Mouse (Mus musculus) limb, embryonic 10.5 days (tissue): ENCODE measurements around the gene Fabp3. TPM values are rescaled to one million over a fixed set of nuclear protein-coding genes. Genes with fewer than 3 reads are reported as not detected.

ENCODE experiments used
- DNase-seq: peaks from one replicate; pipeline ENCODE4 v3.0.0-alpha.2; 2017; ENCODE audit warnings: low spot score
- H3K27ac ChIP-seq: fragments of 300-500 bp; sonication (generic); 2 replicates; pipeline ENCODE4 v1.5.1; 2016; ENCODE audit warnings: mild to moderate bottlenecking
- H3K27me3 ChIP-seq: fragments of 300-500 bp; sonication (generic); 2 replicates; pipeline ENCODE4 v1.6.1; 2016; ENCODE audit warnings: low read depth, mild to moderate bottlenecking; ENCODE audit not compliant: poor library complexity, severe bottlenecking
- H3K36me3 ChIP-seq: fragments of 300-500 bp; sonication (generic); 2 replicates; pipeline ENCODE4 v1.6.1; 2016; ENCODE audit warnings: mild to moderate bottlenecking, moderate library complexity
- H3K4me1 ChIP-seq: fragments of 300-500 bp; sonication (generic); 2 replicates; pipeline ENCODE4 v1.6.1; 2016
- H3K4me3 ChIP-seq: fragments of 300-500 bp; sonication (generic); 2 replicates; pipeline ENCODE4 v1.5.1; 2016; ENCODE audit warnings: mild to moderate bottlenecking, moderate library complexity
- H3K9me3 ChIP-seq: fragments of 300-500 bp; sonication (generic); replicated peaks from 2 replicates; pipeline ENCODE4 v1.6.1; 2016; ENCODE audit warnings: mild to moderate bottlenecking
- WGBS: fragments of 180-500 bp; shearing (Covaris S2); methylation state at CpG from one replicate; pipeline ENCODE4 v1.1.7; 2016; 5-methylcytosine and 5-hydroxymethylcytosine counted together
- polyA plus RNA-seq: library from polyadenylated mRNA; unstranded; fragments of >200 nt; fragmentation: Nextera tagmentation; extraction: Ambion mirVana; gene quantifications from 2 replicates; pipeline ENCODE4 v1.2.1, GENCODE M21; 2016

Gene Fabp3
- polyA plus RNA-seq, 1 experiment from 2014 or later: 3.0 TPM

DNA sequence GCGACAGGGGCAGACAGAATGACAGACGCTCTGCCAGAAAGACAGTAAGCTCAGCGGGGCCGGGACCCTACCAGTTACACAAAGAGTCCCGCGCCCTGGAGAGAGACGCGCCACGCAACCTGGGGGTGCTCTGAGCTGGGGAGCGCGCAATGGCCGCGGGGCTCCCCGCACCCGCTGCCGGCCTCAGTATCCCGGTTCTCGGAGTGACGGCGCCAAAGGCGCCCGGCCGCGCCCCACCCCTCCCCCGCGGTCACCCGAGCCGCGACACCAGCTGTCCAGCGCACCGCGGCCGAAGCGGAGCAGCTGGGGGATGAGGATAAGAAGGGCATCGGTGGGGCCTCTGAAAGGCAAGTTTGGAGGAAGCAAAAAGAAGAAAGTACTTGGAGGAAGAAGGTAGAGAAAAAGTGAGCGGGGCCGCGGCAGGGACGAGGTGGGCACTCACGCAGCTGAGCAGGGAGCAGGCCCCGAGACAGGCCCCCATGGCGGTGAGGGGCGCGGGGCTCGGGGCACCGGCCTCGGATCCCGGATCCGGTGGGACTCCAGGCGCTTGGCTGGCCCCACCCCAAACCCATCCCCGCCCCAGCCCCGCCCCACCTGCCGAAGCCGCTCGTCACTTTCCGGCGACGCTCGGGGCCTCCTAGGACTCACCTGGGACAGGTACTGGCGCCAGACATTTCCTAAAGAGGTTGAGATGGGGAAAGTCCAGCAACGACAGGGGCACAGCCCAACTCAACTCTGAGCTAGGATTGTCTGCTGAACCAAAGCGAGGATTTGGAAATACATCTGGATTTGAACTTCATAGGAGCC, 33.2 kb upstream of the Fabp3 start:
- Histone ChIP-seq H3K27ac (peak overlapping the region; percentile 94), H3K4me1 (peaks cover 40% of the 10 kb centered on the region), H3K4me3 (peak overlapping the region; percentile 83), H3K36me3 (no peaks in the 10 kb centered on the region), H3K27me3 (peaks cover 83% of the 10 kb centered on the region), H3K9me3 (no peaks in the 10 kb centered on the region)
- 2% methylated on average over 62 of the region's 62 CpGs for WGBS
- peak; percentile 67 for DNase-seq

- WGBS: 48% methylated on average over 5 of the region's 5 CpGs
- peaks cover 82% of the 10 kb centered on the region for H3K27me3 ChIP-seq
- H3K9me3 ChIP-seq: no peaks in the 10 kb centered on the region
- no peaks in the 10 kb centered on the region for H3K36me3 ChIP-seq
- peaks cover 42% of the 10 kb centered on the region for H3K4me1 ChIP-seq
- no peak for DNase-seq
- H3K27ac ChIP-seq: peak overlapping the region; percentile 94; the same call in 1 of the 2 replicates
- H3K4me3 ChIP-seq: peak overlapping the region; percentile 83
Observed at GRCm38 (mm10) chr4:130275823-130276105, 32.6 kb upstream of the Fabp3 start.

DNA sequence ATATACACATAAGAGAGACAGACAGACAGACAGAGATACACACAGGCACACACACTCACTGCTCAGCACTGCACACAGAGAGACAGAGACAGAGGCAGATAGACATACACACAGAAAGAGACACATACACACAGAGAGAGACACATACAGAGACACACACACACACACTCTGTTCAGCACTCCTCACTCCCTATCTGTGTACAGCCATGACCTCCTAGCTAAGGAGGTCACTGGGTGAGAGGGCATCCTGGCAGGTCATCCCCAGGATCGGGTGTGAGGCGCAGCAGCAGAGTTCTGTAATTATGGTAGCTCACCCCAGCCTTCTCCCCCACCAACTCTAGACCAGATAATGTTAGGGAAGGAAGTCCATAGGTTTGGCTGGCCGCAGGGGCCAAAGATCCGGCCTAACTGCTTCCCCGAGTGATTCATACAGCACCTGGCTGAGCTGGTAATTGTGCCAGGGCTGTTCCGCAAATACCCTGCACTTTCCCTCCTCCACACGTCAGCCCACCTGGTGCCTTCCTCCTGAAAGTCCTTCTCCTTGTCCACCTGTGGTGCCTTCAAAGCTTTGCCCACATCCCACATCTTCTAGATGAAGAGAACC, 31.7 kb upstream of the Fabp3 start:
- Histone ChIP-seq H3K4me3 (no peak overlapping the region), H3K4me1 (peaks cover 42% of the 10 kb centered on the region), H3K27ac (no peak overlapping the region), H3K27me3 (peaks cover 78% of the 10 kb centered on the region), H3K9me3 (no peaks in the 10 kb centered on the region), H3K36me3 (no peaks in the 10 kb centered on the region)
- DNase-seq: no peak
- WGBS: 61% methylated on average over 7 of the region's 7 CpGs

GRCm38 (mm10) chr4:130279105-130279504, 29.3 kb upstream of the Fabp3 start, which contains the start of gene Serinc2:
TSS of gene Serinc2 (minus strand) at chr4:130279205.
- Histone ChIP-seq H3K4me1 (peaks cover 34% of the 10 kb centered on the region), H3K9me3 (no peaks in the 10 kb centered on the region), H3K4me3 (no peak within 1 kb of the TSS), H3K27me3 (peaks cover 66% of the 10 kb centered on the region), H3K27ac (no peak within 1 kb of the TSS), H3K36me3 (no peaks in the 10 kb centered on the region)
- WGBS: 60% methylated on average over 2 of the region's 2 CpGs
- no peak for DNase-seq

DNA sequence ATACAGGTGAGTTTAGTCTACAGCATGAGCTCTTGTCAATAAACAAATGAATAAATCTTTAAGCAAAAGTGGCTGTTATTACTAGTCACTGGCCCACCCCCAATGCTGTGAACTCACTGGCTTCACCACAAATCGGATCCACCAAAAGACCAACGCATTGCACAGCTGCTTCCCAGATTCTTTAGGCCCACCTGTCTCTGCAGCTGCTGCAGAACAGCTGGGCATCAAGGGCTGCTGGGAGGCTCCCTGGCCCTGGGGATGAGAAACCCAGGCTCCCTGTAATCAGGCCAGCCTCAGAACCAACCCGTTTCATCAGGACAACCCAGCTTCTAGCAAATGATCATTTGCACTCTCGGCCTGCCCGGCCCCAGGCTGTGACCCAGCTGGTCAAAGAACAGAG, 25.5 kb upstream of the Fabp3 start:
- no peak for DNase-seq
- Histone ChIP-seq H3K27ac (no peak overlapping the region), H3K9me3 (no peaks in the 10 kb centered on the region), H3K4me3 (no peak overlapping the region), H3K27me3 (peaks cover 35% of the 10 kb centered on the region), H3K4me1 (peaks cover 12% of the 10 kb centered on the region), H3K36me3 (no peaks in the 10 kb centered on the region)
- WGBS: 74% methylated on average over 5 of the region's 5 CpGs

- no peak overlapping the region for H3K27ac ChIP-seq
- H3K4me1 ChIP-seq: peaks cover 11% of the 10 kb centered on the region
- H3K4me3 ChIP-seq: no peak overlapping the region
- 87% methylated on average over 9 of the region's 9 CpGs for WGBS
- H3K36me3 ChIP-seq: no peaks in the 10 kb centered on the region
- DNase-seq: no peak
- no peaks in the 10 kb centered on the region for H3K9me3 ChIP-seq
- H3K27me3 ChIP-seq: peaks cover 31% of the 10 kb centered on the region
Observed at GRCm38 (mm10) chr4:130283826-130284225, 24.6 kb upstream of the Fabp3 start.

DNA sequence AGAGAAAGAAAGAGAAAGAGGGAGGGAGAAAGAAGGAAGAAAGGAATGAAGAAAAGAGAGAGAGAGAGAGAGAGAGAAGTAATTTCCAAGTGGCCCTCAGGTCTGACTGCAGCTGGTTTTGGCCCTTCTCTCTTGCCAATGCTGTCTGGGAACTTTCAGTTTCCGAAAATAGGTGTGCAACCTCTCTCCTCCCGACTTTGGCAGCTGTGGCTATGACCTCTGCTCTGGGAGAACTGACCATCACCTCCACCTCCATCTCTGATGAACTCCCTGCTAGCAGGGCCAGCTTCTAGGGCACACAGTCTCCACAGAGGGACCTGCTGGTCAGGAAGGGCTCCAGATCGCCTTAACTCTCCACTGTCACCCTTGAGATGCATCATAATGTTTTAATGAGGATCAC, 21.9 kb upstream of the Fabp3 start:
- WGBS: 57% methylated on average over 3 of the region's 3 CpGs
- Histone ChIP-seq H3K27ac (no peak overlapping the region), H3K4me1 (no peaks in the 10 kb centered on the region), H3K9me3 (no peaks in the 10 kb centered on the region), H3K4me3 (no peak overlapping the region), H3K27me3 (peaks cover 20% of the 10 kb centered on the region; the same call in 1 of the 2 replicates), H3K36me3 (no peaks in the 10 kb centered on the region)
- DNase-seq: no peak

- WGBS: 77% methylated on average over 3 of the region's 3 CpGs
- DNase-seq: no peak
Observed at GRCm38 (mm10) chr4:130289824-130290223, 18.6 kb upstream of the Fabp3 start.

GRCm38 (mm10) chr4:130292271-130292670, 16.1 kb upstream of the Fabp3 start:
- peak; percentile 94 for DNase-seq
- no peak overlapping the region for H3K27ac ChIP-seq
- H3K9me3 ChIP-seq: no peaks in the 10 kb centered on the region
- WGBS: 7% methylated on average over 4 of the region's 4 CpGs
- H3K4me3 ChIP-seq: no peak overlapping the region
- no peaks in the 10 kb centered on the region for H3K36me3 ChIP-seq
- peaks cover 9% of the 10 kb centered on the region for H3K4me1 ChIP-seq
- H3K27me3 ChIP-seq: peaks cover 7% of the 10 kb centered on the region; the same call in 1 of the 2 replicates

More at GRCm38 (mm10) chr4:130289824-130290223, 18.6 kb upstream of the Fabp3 start:
- H3K27me3 ChIP-seq: peaks cover 8% of the 10 kb centered on the region; the same call in 1 of the 2 replicates
- H3K36me3 ChIP-seq: no peaks in the 10 kb centered on the region
- no peak overlapping the region for H3K4me3 ChIP-seq
- H3K4me1 ChIP-seq: no peaks in the 10 kb centered on the region
- no peaks in the 10 kb centered on the region for H3K9me3 ChIP-seq
- H3K27ac ChIP-seq: no peak overlapping the region

DNA sequence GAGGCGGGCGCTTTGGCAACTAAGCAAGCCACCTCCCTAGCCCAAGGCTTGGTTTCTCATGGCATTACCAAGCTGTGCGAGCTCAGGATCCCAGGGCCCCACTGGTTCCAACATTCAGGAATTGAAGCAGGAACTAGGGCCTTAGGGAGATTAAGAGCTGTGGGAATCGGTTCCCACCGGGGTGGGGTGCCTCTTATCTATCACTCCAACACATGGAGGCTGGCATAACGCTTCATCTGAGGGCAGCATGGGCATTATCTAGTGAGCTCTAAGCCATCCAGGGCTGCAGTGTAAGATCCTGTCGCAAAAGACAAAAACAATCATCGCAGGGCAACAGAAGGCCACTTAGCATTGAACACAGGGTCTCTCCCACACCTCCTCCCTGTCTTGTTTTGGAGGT, 13.9 kb upstream of the Fabp3 start:
- Histone ChIP-seq H3K27ac (no peak overlapping the region), H3K4me3 (no peak overlapping the region)
- WGBS: 89% methylated on average over 8 of the region's 8 CpGs

DNA sequence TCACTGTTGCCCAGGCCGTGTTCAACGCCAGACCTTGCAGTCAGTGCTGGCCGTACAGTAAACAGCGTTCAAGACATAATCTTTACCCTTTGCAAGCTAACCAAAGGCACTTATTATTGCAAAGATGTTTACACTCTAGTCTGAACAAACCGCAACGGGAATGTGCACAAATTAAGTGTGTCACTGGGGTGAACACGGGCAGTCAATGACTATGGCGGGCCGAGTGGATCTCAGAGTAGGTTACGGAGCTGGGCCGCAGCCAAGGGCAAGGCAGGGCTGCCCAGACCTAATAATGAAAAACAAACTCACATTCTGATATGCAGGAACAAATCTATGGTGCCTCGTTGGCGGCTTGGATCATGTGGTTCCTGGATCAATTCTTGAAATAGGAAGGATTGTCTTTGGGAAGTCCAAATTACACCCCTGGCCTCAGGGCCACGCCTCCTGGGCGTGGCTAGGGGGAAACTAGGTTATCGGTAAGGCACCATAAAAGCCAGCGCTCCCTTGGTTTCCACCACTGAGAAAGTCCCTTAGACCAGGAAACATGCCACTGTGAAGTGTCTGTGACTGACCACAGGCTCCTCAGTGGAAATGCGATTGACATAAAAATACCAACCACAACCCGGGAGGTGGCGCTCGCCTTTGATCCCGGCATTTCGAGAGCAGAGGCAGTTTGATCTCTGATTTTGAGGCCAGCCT, 13.2 kb upstream of the Fabp3 start:
- DNase-seq: peak; percentile 54

More for the DNA sequence above, 13.9 kb upstream of the Fabp3 start:
- Histone ChIP-seq H3K9me3 (no peaks in the 10 kb centered on the region), H3K27me3 (no peaks in the 10 kb centered on the region), H3K36me3 (no peaks in the 10 kb centered on the region), H3K4me1 (peaks cover 9% of the 10 kb centered on the region)
- DNase-seq: no peak

GRCm38 (mm10) chr4:130296243-130296965, 12.0 kb upstream of the Fabp3 start:
- peaks cover 9% of the 10 kb centered on the region for H3K4me1 ChIP-seq
- no peaks in the 10 kb centered on the region for H3K9me3 ChIP-seq
- DNase-seq: no peak
- 88% methylated on average over 13 of the region's 13 CpGs for WGBS
- no peaks in the 10 kb centered on the region for H3K27me3 ChIP-seq
- H3K36me3 ChIP-seq: no peaks in the 10 kb centered on the region
- no peak overlapping the region for H3K4me3 ChIP-seq
- H3K27ac ChIP-seq: no peak overlapping the region

More for the DNA sequence above, 13.2 kb upstream of the Fabp3 start:
- Histone ChIP-seq H3K4me3 (no peak overlapping the region), H3K36me3 (no peaks in the 10 kb centered on the region), H3K27ac (no peak overlapping the region), H3K9me3 (no peaks in the 10 kb centered on the region), H3K4me1 (peaks cover 9% of the 10 kb centered on the region), H3K27me3 (no peaks in the 10 kb centered on the region)
- WGBS: 52% methylated on average over 23 of the region's 23 CpGs
